ENCODE assay signal across 14 mouse cellular contexts in genomic region chr10:75197817-75198216, GRCm38 (mm10).
DNase-seq lines count a peak whose midpoint lies in the region.
"Had no signal": no experiment of that assay in that cellular context is flagged by ENCODE, and none has a peak within 500 bp of the region (broad histone marks: within the 10 kb centered on the region; RNA-seq: fewer than 3 reads in every experiment).

No protein-coding gene starts in this region.

- DNase-seq in heart, adult 11 months: peak; percentile 44
- DNase-seq in heart, adult 9 months (ENCODE audit: low spot score in 2 of 2): no peak
- peak; percentile 65 for DNase-seq in brain, adult 2 months (ENCODE audit: low read depth, low spot score)
- peak; percentile 54 for DNase-seq in telencephalon, adult 2 months (ENCODE audit: low read depth, low spot score)
- no peak for DNase-seq in embryo, embryonic 10 days (ENCODE audit: low spot score)
- DNase-seq: adrenal gland, adult 2 months; adrenal gland, postnatal 10 days; adrenal gland, postnatal 25 days; cerebellum, adult 11-12 months; cerebellum, adult 2 months; cerebellum, adult 9-10 months; cerebellum, postnatal 10 days; cerebellum, postnatal 25 days; embryo, embryonic 11 days had no signal

Comparison
In these comparisons a context has a peak if more than half of its experiments do, and no peak if none do; other contexts are left out.
1. DNase-seq: peak in heart, adult 11 months (single experiment), brain, adult 2 months (single experiment) and telencephalon, adult 2 months (single experiment); none in heart, adult 9 months (0 of 2) and embryo, embryonic 10 days (single experiment).